Mouse (Mus musculus): Measurements from ENCODE around the gene Krtap22-2. TPM values are rescaled to one million over a fixed set of nuclear protein-coding genes. Genes with fewer than 3 reads are reported as not detected.
"Not testable (repeated sequence)": the region's sequence is repeated elsewhere in the genome, so short reads cannot be mapped to it uniquely, and the experiment has no call there.

The Krtap22-2 gene
- not detected in 2 replicates for polyA plus RNA-seq (2015; fragmentation: Nextera tagmentation; extraction: Ambion mirVana)

- Histone ChIP-seq H3K9me3 (no peaks in the 10 kb centered on the region), H3K4me3 (replicated peaks) (no peak within 1 kb of the TSS), H3K27ac (no peak within 1 kb of the TSS), H3K27me3 (no peaks in the 10 kb centered on the region), H3K36me3 (no peaks in the 10 kb centered on the region), H3K9ac (replicated peaks) (no peak within 1 kb of the TSS), H3K4me1 (replicated peaks) (no peaks in the 10 kb centered on the region), H3K4me2 (replicated peaks) (no peak within 1 kb of the TSS)
- WGBS, result 78% methylated on average over 5 of the region's 5 CpGs
- no peak for ATAC-seq
These were observed at the start of gene Krtap22-2 for GRCm38 (mm10) chr16:89010659-89011058. Krtap22-2 (minus strand) TSS chr16:89010759.

- H3K9me3 ChIP-seq, result no peaks in the 10 kb centered on the region
- no peaks in the 10 kb centered on the region for H3K36me3 ChIP-seq
- WGBS, result 89% methylated on average over 3 of the region's 3 CpGs
These were observed 37.2 kb upstream of the Krtap22-2 start, which contains the start of gene Krtap6-5 for GRCm38 (mm10) chr16:89047783-89048182. Krtap6-5 (minus strand) TSS chr16:89047883.

GRCm38 (mm10) chr16:89041372-89041771, 30.8 kb upstream of the Krtap22-2 start, which contains the start of gene Gm10228:
Gm10228 (minus strand) TSS chr16:89041472.
- H3K4me2 ChIP-seq (replicated peaks); H3K27ac ChIP-seq; H3K4me1 ChIP-seq (replicated peaks); H3K4me3 ChIP-seq (replicated peaks); H3K9ac ChIP-seq (replicated peaks); H3K9me3 ChIP-seq; ATAC-seq; H3K36me3 ChIP-seq; H3K27me3 ChIP-seq: not testable (repeated sequence)
- WGBS, result 94% methylated on average over 2 of the region's 4 CpGs

More at GRCm38 (mm10) chr16:89047783-89048182, 37.2 kb upstream of the Krtap22-2 start, which contains the start of gene Krtap6-5:
- Histone ChIP-seq H3K4me3 (replicated peaks) (no peak within 1 kb of the TSS), H3K27ac (no peak within 1 kb of the TSS), H3K4me1 (replicated peaks) (no peaks in the 10 kb centered on the region), H3K9ac (replicated peaks) (no peak within 1 kb of the TSS), H3K4me2 (replicated peaks) (no peak within 1 kb of the TSS), H3K27me3 (no peaks in the 10 kb centered on the region)
- ATAC-seq, result no peak

GRCm38 (mm10) chr16:89031399-89031798, 20.8 kb upstream of the Krtap22-2 start, which contains the start of gene Krtap6-1:
Krtap6-1 (plus strand) TSS chr16:89031699.
- WGBS, result 97% methylated on average over 3 of the region's 3 CpGs
- not testable (repeated sequence) for ATAC-seq; H3K9me3 ChIP-seq; H3K4me3 ChIP-seq (replicated peaks); H3K36me3 ChIP-seq; H3K9ac ChIP-seq (replicated peaks); H3K27me3 ChIP-seq; H3K27ac ChIP-seq; H3K4me1 ChIP-seq (replicated peaks); H3K4me2 ChIP-seq (replicated peaks)

- H3K4me3 ChIP-seq (replicated peaks); H3K4me2 ChIP-seq (replicated peaks); H3K27ac ChIP-seq; H3K27me3 ChIP-seq; ATAC-seq; H3K9ac ChIP-seq (replicated peaks); H3K36me3 ChIP-seq; H3K4me1 ChIP-seq (replicated peaks); H3K9me3 ChIP-seq: not testable (repeated sequence)
- WGBS, result 100% methylated on average over 2 of the region's 3 CpGs
These were observed 4.4 kb upstream of the Krtap22-2 start, which contains the start of gene Gm10229 for GRCm38 (mm10) chr16:89014984-89015383. Gm10229 (plus strand) TSS chr16:89015284.

GRCm38 (mm10) chr16:89013973-89014372, 3.4 kb upstream of the Krtap22-2 start:
- no peaks in the 10 kb centered on the region for H3K36me3 ChIP-seq
- no peak overlapping the region for H3K4me2 ChIP-seq (replicated peaks)
- no peak overlapping the region for H3K27ac ChIP-seq
- WGBS, result 97% methylated on average over 3 of the region's 3 CpGs
- ATAC-seq, result no peak
- no peaks in the 10 kb centered on the region for H3K27me3 ChIP-seq
- no peak overlapping the region for H3K9ac ChIP-seq (replicated peaks)
- H3K4me1 ChIP-seq (replicated peaks), result no peaks in the 10 kb centered on the region
- no peaks in the 10 kb centered on the region for H3K9me3 ChIP-seq
- no peak overlapping the region for H3K4me3 ChIP-seq (replicated peaks)

GRCm38 (mm10) chr16:88962773-88963172, 47.8 kb downstream of the Krtap22-2 start, which contains the start of gene Krtap16-3:
Krtap16-3 (minus strand) TSS chr16:88962873.
- no peak for ATAC-seq
- Histone ChIP-seq H3K4me3 (replicated peaks) (no peak within 1 kb of the TSS), H3K27me3 (no peaks in the 10 kb centered on the region), H3K9ac (replicated peaks) (no peak within 1 kb of the TSS), H3K4me2 (replicated peaks) (no peak within 1 kb of the TSS), H3K9me3 (no peaks in the 10 kb centered on the region), H3K27ac (no peak within 1 kb of the TSS), H3K36me3 (no peaks in the 10 kb centered on the region), H3K4me1 (replicated peaks) (no peaks in the 10 kb centered on the region)
- WGBS, result 92% methylated on average over 7 of the region's 7 CpGs

Other genes with a start within 250 kb of the Krtap22-2 start
- gene 2310057N15Rik, start 236.6 kb downstream of the Krtap22-2 start, polyA plus RNA-seq (2015; fragmentation: Nextera tagmentation; extraction: Ambion mirVana), result not detected in 2 replicates
- not detected in 2 replicates for gene Gm5965, start 232.9 kb downstream of the Krtap22-2 start, polyA plus RNA-seq (2015; fragmentation: Nextera tagmentation; extraction: Ambion mirVana)
- gene Gm20741, start 198.5 kb downstream of the Krtap22-2 start, polyA plus RNA-seq (2015; fragmentation: Nextera tagmentation; extraction: Ambion mirVana), result not detected in 2 replicates
- not detected in 2 replicates for gene Krtap15, start 190.5 kb downstream of the Krtap22-2 start, polyA plus RNA-seq (2015; fragmentation: Nextera tagmentation; extraction: Ambion mirVana)
- gene Krtap14, start 184.6 kb downstream of the Krtap22-2 start, polyA plus RNA-seq (2015; fragmentation: Nextera tagmentation; extraction: Ambion mirVana), result not detected in 2 replicates
- not detected in 2 replicates for gene Krtap19-1, start 141.3 kb downstream of the Krtap22-2 start, polyA plus RNA-seq (2015; fragmentation: Nextera tagmentation; extraction: Ambion mirVana)
- gene Krtap19-2, start 136.5 kb downstream of the Krtap22-2 start, polyA plus RNA-seq (2015; fragmentation: Nextera tagmentation; extraction: Ambion mirVana), result not detected in 2 replicates
- not detected in 2 replicates for gene Krtap19-3, start 132.7 kb downstream of the Krtap22-2 start, polyA plus RNA-seq (2015; fragmentation: Nextera tagmentation; extraction: Ambion mirVana)
- gene Krtap19-4, start 125.7 kb downstream of the Krtap22-2 start, polyA plus RNA-seq (2015; fragmentation: Nextera tagmentation; extraction: Ambion mirVana), result not detected in 2 replicates
- not detected in 2 replicates for gene Krtap19-5, start 114.3 kb downstream of the Krtap22-2 start, polyA plus RNA-seq (2015; fragmentation: Nextera tagmentation; extraction: Ambion mirVana)
- not detected in 2 replicates for gene Krtap19-9b, start 78.5 kb downstream of the Krtap22-2 start, polyA plus RNA-seq (2015; fragmentation: Nextera tagmentation; extraction: Ambion mirVana)
- not detected in 2 replicates for gene Krtap16-3, start 47.9 kb downstream of the Krtap22-2 start, polyA plus RNA-seq (2015; fragmentation: Nextera tagmentation; extraction: Ambion mirVana)
- not detected in 2 replicates for gene Gm10229, start 4.5 kb upstream of the Krtap22-2 start, polyA plus RNA-seq (2015; fragmentation: Nextera tagmentation; extraction: Ambion mirVana)
- gene Krtap6-1, start 20.9 kb upstream of the Krtap22-2 start, polyA plus RNA-seq (2015; fragmentation: Nextera tagmentation; extraction: Ambion mirVana), result not detected in 2 replicates
- gene Gm10228, start 30.7 kb upstream of the Krtap22-2 start, polyA plus RNA-seq (2015; fragmentation: Nextera tagmentation; extraction: Ambion mirVana), result not detected in 2 replicates
- gene Krtap6-5, start 37.1 kb upstream of the Krtap22-2 start, polyA plus RNA-seq (2015; fragmentation: Nextera tagmentation; extraction: Ambion mirVana), result not detected in 2 replicates
- gene 1110025L11Rik, start 53.2 kb upstream of the Krtap22-2 start, polyA plus RNA-seq (2015; fragmentation: Nextera tagmentation; extraction: Ambion mirVana), result not detected in 2 replicates
- gene Krtap6-3, start 73.3 kb upstream of the Krtap22-2 start, polyA plus RNA-seq (2015; fragmentation: Nextera tagmentation; extraction: Ambion mirVana), result not detected in 2 replicates
- not detected in 2 replicates for gene Gm6358, start 130.1 kb upstream of the Krtap22-2 start, polyA plus RNA-seq (2015; fragmentation: Nextera tagmentation; extraction: Ambion mirVana)
- gene Gm10061, start 140.3 kb upstream of the Krtap22-2 start, polyA plus RNA-seq (2015; fragmentation: Nextera tagmentation; extraction: Ambion mirVana), result not detected in 2 replicates
- not detected in 2 replicates for gene Gm9789, start 147.2 kb upstream of the Krtap22-2 start, polyA plus RNA-seq (2015; fragmentation: Nextera tagmentation; extraction: Ambion mirVana)
- gene Gm7735, start 158.7 kb upstream of the Krtap22-2 start, polyA plus RNA-seq (2015; fragmentation: Nextera tagmentation; extraction: Ambion mirVana), result not detected in 2 replicates
- not detected in 2 replicates for gene 1110057P08Rik, start 164.0 kb upstream of the Krtap22-2 start, polyA plus RNA-seq (2015; fragmentation: Nextera tagmentation; extraction: Ambion mirVana)
- gene Krtap20-2, start 195.1 kb upstream of the Krtap22-2 start, polyA plus RNA-seq (2015; fragmentation: Nextera tagmentation; extraction: Ambion mirVana), result not detected in 2 replicates